Mouse (Mus musculus): ENCODE data around the gene Lst1.

- TF ChIP-seq CTCF (IDR thresholded peaks at IDR 0.05; ENCODE audit: borderline replicate concordance, extremely low read depth, insufficient read depth, insufficient read length) (no peak), POLR2A (IDR thresholded peaks at IDR 0.05; ENCODE audit: borderline replicate concordance, extremely low read depth, insufficient read depth, insufficient read length, poor library complexity, severe bottlenecking) (no peak)
Observed at GRCm38 (mm10) chr17:35237504-35237903, 49.3 kb upstream of the Lst1 start.
